Mouse (Mus musculus): ENCODE data around the gene Psenen. TPM values are rescaled to one million over a fixed set of nuclear protein-coding genes. Genes with fewer than 3 reads are reported as not detected.
A peak's percentile ranks its signal among the peaks of the same experiment; 100 is the strongest.

The Psenen gene
- polyA plus RNA-seq, 1 experiment from 2014 or later = 121 TPM

- peaks cover 28% of the 10 kb centered on the region; the same call in 1 of the 2 replicates for H3K36me3 ChIP-seq (replicated peaks)
- H3K27me3 ChIP-seq (replicated peaks) = no peaks in the 10 kb centered on the region
- H3K4me1 ChIP-seq = peaks cover 30% of the 10 kb centered on the region
- peak overlapping the region; percentile 71 for H3K27ac ChIP-seq
- peak overlapping the region; percentile 70 for H3K9ac ChIP-seq
- peak overlapping the region; percentile 60 for H3K4me3 ChIP-seq
- 17% methylated on average over 12 of the region's 12 CpGs for WGBS
- H3K4me2 ChIP-seq = peak overlapping the region; percentile 97
- H3K9me3 ChIP-seq = no peaks in the 10 kb centered on the region
- ATAC-seq (replicated peaks) = no peak
Observed at GRCm38 (mm10) chr7:30558656-30559442, 4.6 kb downstream of the Psenen start.

GRCm38 (mm10) chr7:30557901-30558514 is 5.4 kb downstream of the Psenen start:
- H3K36me3 ChIP-seq (replicated peaks) = peaks cover 28% of the 10 kb centered on the region; the same call in 1 of the 2 replicates
- H3K9me3 ChIP-seq = no peaks in the 10 kb centered on the region
- peak overlapping the region; percentile 70; the same call in 1 of the 2 replicates for H3K9ac ChIP-seq
- peak overlapping the region; percentile 97; the same call in 1 of the 2 replicates for H3K4me2 ChIP-seq
- peak overlapping the region; percentile 60; the same call in 1 of the 2 replicates for H3K4me3 ChIP-seq
- H3K27ac ChIP-seq = no peak overlapping the region
- H3K27me3 ChIP-seq (replicated peaks) = no peaks in the 10 kb centered on the region
- WGBS = 87% methylated on average over 13 of the region's 13 CpGs
- H3K4me1 ChIP-seq = peaks cover 36% of the 10 kb centered on the region
- no peak for ATAC-seq (replicated peaks)

GRCm38 (mm10) chr7:30556894-30557536 is 6.4 kb downstream of the Psenen start:
- no peak for ATAC-seq (replicated peaks)
- no peaks in the 10 kb centered on the region for H3K27me3 ChIP-seq (replicated peaks)
- H3K9me3 ChIP-seq = no peaks in the 10 kb centered on the region
- no peak overlapping the region for H3K27ac ChIP-seq
- 92% methylated on average over 18 of the region's 18 CpGs for WGBS
- no peak overlapping the region for H3K9ac ChIP-seq
- no peak overlapping the region for H3K4me3 ChIP-seq
- no peak overlapping the region for H3K4me2 ChIP-seq
- peaks cover 28% of the 10 kb centered on the region; the same call in 1 of the 2 replicates for H3K36me3 ChIP-seq (replicated peaks)
- H3K4me1 ChIP-seq = peaks cover 37% of the 10 kb centered on the region

- H3K27me3 ChIP-seq (replicated peaks) = no peaks in the 10 kb centered on the region
- peaks cover 28% of the 10 kb centered on the region; the same call in 1 of the 2 replicates for H3K36me3 ChIP-seq (replicated peaks)
- 88% methylated on average over 22 of the region's 22 CpGs for WGBS
- H3K4me2 ChIP-seq = peak overlapping the region; percentile 90; the same call in 1 of the 2 replicates
- peaks cover 28% of the 10 kb centered on the region for H3K4me1 ChIP-seq
- peak overlapping the region; percentile 47; the same call in 1 of the 2 replicates for H3K9ac ChIP-seq
- no peak overlapping the region for H3K27ac ChIP-seq
- ATAC-seq (replicated peaks) = no peak
- H3K9me3 ChIP-seq = no peaks in the 10 kb centered on the region
- H3K4me3 ChIP-seq = no peak overlapping the region
Observed at GRCm38 (mm10) chr7:30553810-30554584, 9.4 kb downstream of the Psenen start.

- no peak for ATAC-seq (replicated peaks)
- H3K36me3 ChIP-seq (replicated peaks) = peaks cover 28% of the 10 kb centered on the region; the same call in 1 of the 2 replicates
- 4% methylated on average over 23 of the region's 23 CpGs for WGBS
- peak overlapping the region; percentile 90 for H3K4me2 ChIP-seq
- H3K9me3 ChIP-seq = no peaks in the 10 kb centered on the region
- H3K9ac ChIP-seq = peak overlapping the region; percentile 47
- no peaks in the 10 kb centered on the region for H3K27me3 ChIP-seq (replicated peaks)
- H3K4me3 ChIP-seq = peak overlapping the region; percentile 71
- H3K4me1 ChIP-seq = peaks cover 19% of the 10 kb centered on the region
- H3K27ac ChIP-seq = peak overlapping the region; percentile 77
Observed at GRCm38 (mm10) chr7:30553021-30553589, 10.3 kb downstream of the Psenen start.

GRCm38 (mm10) chr7:30552102-30553020 is 11.1 kb downstream of the Psenen start, which contains the start of the genes Hspb6 and Proser3:
Gene Hspb6 (plus strand): TSS chr7:30552178.
Gene Proser3 (minus strand): TSS chr7:30552299.
- no peaks in the 10 kb centered on the region for H3K27me3 ChIP-seq (replicated peaks)
- H3K36me3 ChIP-seq (replicated peaks) = peaks cover 28% of the 10 kb centered on the region; the same call in 1 of the 2 replicates
- H3K27ac ChIP-seq = peak within 1 kb of the TSS; percentile 97
- peak within 1 kb of the TSS; percentile 62 for H3K9ac ChIP-seq
- H3K4me1 ChIP-seq = peaks cover 15% of the 10 kb centered on the region
- WGBS = under 1% methylated on average over 44 of the region's 44 CpGs
- H3K4me2 ChIP-seq = peak within 1 kb of the TSS; percentile 90
- H3K4me3 ChIP-seq = peak within 1 kb of the TSS; percentile 71
- ATAC-seq (replicated peaks) = peak; percentile 96
- no peaks in the 10 kb centered on the region for H3K9me3 ChIP-seq

GRCm38 (mm10) chr7:30551445-30552101 is 11.9 kb downstream of the Psenen start:
- H3K36me3 ChIP-seq (replicated peaks) = peaks cover 20% of the 10 kb centered on the region; the same call in 1 of the 2 replicates
- H3K4me1 ChIP-seq = peaks cover 15% of the 10 kb centered on the region
- ATAC-seq (replicated peaks) = peak; percentile 81
- H3K27ac ChIP-seq = peak overlapping the region; percentile 97
- H3K27me3 ChIP-seq (replicated peaks) = no peaks in the 10 kb centered on the region
- H3K4me2 ChIP-seq = peak overlapping the region; percentile 90
- H3K4me3 ChIP-seq = peak overlapping the region; percentile 71
- H3K9ac ChIP-seq = peak overlapping the region; percentile 62
- H3K9me3 ChIP-seq = no peaks in the 10 kb centered on the region
- WGBS = 1% methylated on average over 10 of the region's 10 CpGs

GRCm38 (mm10) chr7:30550603-30551002 is 12.8 kb downstream of the Psenen start:
- Histone ChIP-seq H3K9me3 (no peaks in the 10 kb centered on the region), H3K4me3 (no peak overlapping the region), H3K36me3 (replicated peaks) (peaks cover 13% of the 10 kb centered on the region; the same call in 1 of the 2 replicates), H3K4me2 (no peak overlapping the region), H3K27ac (no peak overlapping the region), H3K9ac (no peak overlapping the region), H3K27me3 (replicated peaks) (no peaks in the 10 kb centered on the region), H3K4me1 (peaks cover 15% of the 10 kb centered on the region)
- 100% methylated on average over 1 of the region's 1 CpGs for WGBS
- ATAC-seq (replicated peaks) = no peak

GRCm38 (mm10) chr7:30549880-30550279 is 13.5 kb downstream of the Psenen start:
- Histone ChIP-seq H3K4me3 (no peak overlapping the region), H3K4me1 (peaks cover 15% of the 10 kb centered on the region), H3K9ac (no peak overlapping the region), H3K4me2 (no peak overlapping the region), H3K27me3 (replicated peaks) (no peaks in the 10 kb centered on the region), H3K9me3 (no peaks in the 10 kb centered on the region), H3K36me3 (replicated peaks) (peaks cover 6% of the 10 kb centered on the region; the same call in 1 of the 2 replicates), H3K27ac (no peak overlapping the region)
- 86% methylated on average over 2 of the region's 2 CpGs for WGBS
- no peak for ATAC-seq (replicated peaks)

GRCm38 (mm10) chr7:30544327-30544726 is 19.1 kb downstream of the Psenen start:
- no peaks in the 10 kb centered on the region for H3K9me3 ChIP-seq
- H3K4me3 ChIP-seq = no peak overlapping the region
- no peak overlapping the region for H3K4me2 ChIP-seq
- H3K9ac ChIP-seq = no peak overlapping the region
- WGBS = 93% methylated on average over 2 of the region's 2 CpGs
- ATAC-seq (replicated peaks) = no peak
- no peaks in the 10 kb centered on the region for H3K27me3 ChIP-seq (replicated peaks)
- H3K4me1 ChIP-seq = no peaks in the 10 kb centered on the region
- no peak overlapping the region for H3K27ac ChIP-seq
- H3K36me3 ChIP-seq (replicated peaks) = peaks cover 5% of the 10 kb centered on the region; the same call in 1 of the 2 replicates

Measured in midbrain, embryonic 15.5 days (tissue).